Mouse (Mus musculus): ENCODE data around the gene Lrrc40. TPM values are rescaled to one million over a fixed set of nuclear protein-coding genes. Genes with fewer than 3 reads are reported as not detected.

Lrrc40 gene
- polyA plus RNA-seq, 1 experiment from 2014 or later, result 21.5 TPM

DNA sequence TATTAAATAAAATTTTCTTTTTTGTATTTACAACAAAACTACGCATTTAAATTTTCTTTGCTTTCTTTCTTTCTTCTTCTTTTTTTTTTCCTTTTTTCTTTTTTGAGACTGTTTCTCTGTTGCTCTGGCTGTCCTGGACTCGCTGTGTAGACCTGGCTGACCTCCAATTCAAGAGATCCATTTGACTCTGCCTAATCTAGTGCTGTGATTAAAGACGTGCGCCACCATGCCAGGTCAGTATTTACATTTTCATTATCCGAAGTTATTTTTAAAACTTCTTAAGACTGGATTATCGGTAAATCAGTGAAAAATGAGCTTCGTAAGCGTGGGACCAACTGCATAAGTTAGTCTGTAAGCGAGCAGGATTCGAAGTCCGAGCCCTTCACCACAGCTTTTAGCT is 596 bp upstream of the Lrrc40 start:
- peaks cover 18% of the 10 kb centered on the region for H3K4me1 ChIP-seq (ENCODE audit: control insufficient read depth, low read depth, low read length)
- WGBS (ENCODE audit: insufficient replicate concordance), result under 1% methylated on average over 11 of the region's 11 CpGs
- peak overlapping the region; percentile 86 for H3K9ac ChIP-seq (ENCODE audit: low read depth, low read length)
- no peaks in the 10 kb centered on the region; the same call in 1 of the 2 replicates for H3K36me3 ChIP-seq (ENCODE audit: control insufficient read depth, insufficient read depth)
- no peak for ATAC-seq (ENCODE audit: low read depth)
- peak overlapping the region; percentile 89 for H3K4me2 ChIP-seq (ENCODE audit: low read depth, low read length)
- peak overlapping the region; percentile 92 for H3K27ac ChIP-seq (ENCODE audit: low read length)
- H3K27me3 ChIP-seq (ENCODE audit: control insufficient read depth, insufficient read depth, low read depth, low read length), result no peaks in the 10 kb centered on the region
- H3K9me3 ChIP-seq (replicated peaks; ENCODE audit: control insufficient read depth, low read length), result no peaks in the 10 kb centered on the region
- peak overlapping the region; percentile 83 for H3K4me3 ChIP-seq (ENCODE audit: low read depth, low read length)

DNA sequence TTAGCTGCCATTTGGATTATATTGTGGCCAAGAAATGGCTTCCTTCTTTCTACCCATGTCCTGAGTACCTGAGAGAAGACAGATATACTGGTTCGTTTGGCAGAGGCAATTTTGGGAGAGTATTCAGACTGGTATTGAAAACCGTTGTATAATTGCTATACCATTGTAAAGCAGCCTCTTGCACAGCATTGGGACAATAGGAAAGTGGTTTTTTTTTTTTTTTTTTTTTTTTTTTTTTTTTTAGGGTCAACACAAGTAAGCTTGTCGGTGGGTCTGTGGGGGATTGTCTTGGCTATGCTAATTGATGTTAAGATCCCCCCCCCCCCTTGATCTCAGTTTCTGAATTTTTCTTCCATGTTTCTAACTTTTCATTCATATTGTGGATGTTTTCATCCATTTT is 1.6 kb downstream of the Lrrc40 start:
- 76% methylated on average over 3 of the region's 3 CpGs for WGBS (ENCODE audit: insufficient replicate concordance)
- no peak overlapping the region for H3K4me2 ChIP-seq (ENCODE audit: low read depth, low read length)

DNA sequence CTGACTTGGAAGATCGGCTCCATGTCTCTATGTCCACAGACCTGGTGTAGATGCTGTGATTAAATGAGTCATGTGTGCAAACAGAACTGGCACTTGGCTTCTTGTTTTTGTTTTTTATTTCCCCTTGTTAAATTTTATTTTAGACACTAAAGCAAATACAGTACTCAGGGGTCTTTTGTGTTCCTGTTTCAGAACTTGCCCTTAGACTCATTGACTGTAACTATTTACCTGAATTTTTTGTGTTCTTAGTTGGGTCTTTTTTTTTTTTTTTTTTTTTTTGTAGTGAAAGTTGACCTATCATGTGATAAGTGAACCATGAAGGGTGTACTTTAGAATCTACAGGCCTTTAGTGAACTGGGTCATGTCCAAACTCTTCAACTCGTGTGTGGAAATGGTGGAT is 4.3 kb downstream of the Lrrc40 start:
- H3K36me3 ChIP-seq (ENCODE audit: control insufficient read depth, insufficient read depth), result no peaks in the 10 kb centered on the region
- no peak overlapping the region for H3K4me3 ChIP-seq (ENCODE audit: low read depth, low read length)
- no peak overlapping the region for H3K4me2 ChIP-seq (ENCODE audit: low read depth, low read length)
- H3K27ac ChIP-seq (ENCODE audit: low read length), result no peak overlapping the region
- ATAC-seq (ENCODE audit: low read depth), result no peak
- H3K9ac ChIP-seq (ENCODE audit: low read depth, low read length), result no peak overlapping the region
- 67% methylated on average over 2 of the region's 2 CpGs for WGBS (ENCODE audit: insufficient replicate concordance)
- H3K4me1 ChIP-seq (ENCODE audit: control insufficient read depth, low read depth, low read length), result peaks cover 3% of the 10 kb centered on the region
- no peaks in the 10 kb centered on the region for H3K27me3 ChIP-seq (ENCODE audit: control insufficient read depth, insufficient read depth, low read depth, low read length)
- H3K9me3 ChIP-seq (replicated peaks; ENCODE audit: control insufficient read depth, low read length), result no peaks in the 10 kb centered on the region

More for the DNA sequence above, 1.6 kb downstream of the Lrrc40 start:
- H3K36me3 ChIP-seq (ENCODE audit: control insufficient read depth, insufficient read depth), result no peaks in the 10 kb centered on the region; the same call in 1 of the 2 replicates
- H3K4me3 ChIP-seq (ENCODE audit: low read depth, low read length), result no peak overlapping the region
- H3K27ac ChIP-seq (ENCODE audit: low read length), result no peak overlapping the region
- no peaks in the 10 kb centered on the region for H3K9me3 ChIP-seq (replicated peaks; ENCODE audit: control insufficient read depth, low read length)
- H3K27me3 ChIP-seq (ENCODE audit: control insufficient read depth, insufficient read depth, low read depth, low read length), result no peaks in the 10 kb centered on the region
- no peak overlapping the region for H3K9ac ChIP-seq (ENCODE audit: low read depth, low read length)
- ATAC-seq (ENCODE audit: low read depth), result no peak
- H3K4me1 ChIP-seq (ENCODE audit: control insufficient read depth, low read depth, low read length), result peaks cover 11% of the 10 kb centered on the region

DNA sequence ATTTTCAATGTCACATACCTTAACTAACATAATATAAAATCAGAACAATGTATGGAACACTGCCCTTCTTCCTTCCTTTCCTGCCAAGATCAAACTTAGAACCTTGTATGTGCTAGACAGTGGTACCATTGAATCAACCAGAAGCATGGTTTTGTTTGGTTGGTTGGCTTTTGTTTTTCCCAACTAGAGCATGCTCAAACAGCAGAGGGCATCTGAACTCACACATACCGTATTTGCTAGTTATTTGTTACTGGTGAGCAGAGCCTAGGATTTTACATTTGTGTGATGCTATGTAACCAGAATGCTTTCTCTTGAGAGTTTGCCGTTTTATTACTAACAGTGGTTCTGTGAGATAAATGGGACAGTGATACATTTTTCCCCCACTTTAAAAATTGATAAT is 13.0 kb downstream of the Lrrc40 start:
- no peaks in the 10 kb centered on the region for H3K36me3 ChIP-seq (ENCODE audit: control insufficient read depth, insufficient read depth)

DNA sequence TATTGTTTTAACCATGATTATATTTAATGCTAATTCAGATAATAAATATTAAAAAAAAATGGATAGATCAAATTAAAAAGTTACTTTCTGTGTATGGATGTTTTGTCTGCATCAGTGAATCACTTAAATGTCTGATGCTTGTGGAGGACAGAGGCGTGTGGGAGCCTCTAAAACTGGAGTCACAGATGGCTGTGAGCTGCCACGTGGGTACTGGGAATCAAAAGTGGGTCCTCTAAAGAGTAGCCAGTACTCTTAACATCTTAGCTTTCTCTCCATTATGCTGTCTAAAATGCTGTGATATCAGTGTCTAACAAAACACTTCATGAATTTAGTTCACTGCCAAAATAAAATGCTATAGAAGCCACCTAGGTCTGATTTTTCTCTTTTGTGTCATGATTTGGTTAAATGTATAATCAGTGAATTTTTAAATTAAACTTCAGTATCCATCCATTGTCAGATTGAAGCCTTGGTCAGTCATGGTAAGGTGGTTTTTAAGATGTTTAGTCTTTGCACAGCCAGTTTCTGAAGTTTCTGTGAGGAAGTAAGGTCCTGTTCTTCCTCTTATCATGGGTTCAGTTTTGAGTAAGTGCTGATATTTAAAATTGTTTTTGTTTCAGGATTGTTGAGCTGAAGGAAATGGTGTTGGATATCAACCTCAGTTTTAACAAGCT is 24.3 kb downstream of the Lrrc40 start:
- Histone ChIP-seq H3K36me3 (ENCODE audit: control insufficient read depth, insufficient read depth) (peaks cover 20% of the 10 kb centered on the region), H3K9ac (ENCODE audit: low read depth, low read length) (no peak overlapping the region), H3K27me3 (ENCODE audit: control insufficient read depth, insufficient read depth, low read depth, low read length) (no peaks in the 10 kb centered on the region), H3K4me3 (ENCODE audit: low read depth, low read length) (no peak overlapping the region), H3K4me1 (ENCODE audit: control insufficient read depth, low read depth, low read length) (no peaks in the 10 kb centered on the region), H3K4me2 (ENCODE audit: low read depth, low read length) (no peak overlapping the region), H3K9me3 (replicated peaks; ENCODE audit: control insufficient read depth, low read length) (no peaks in the 10 kb centered on the region), H3K27ac (ENCODE audit: low read length) (no peak overlapping the region)
- 64% methylated on average over 2 of the region's 2 CpGs for WGBS (ENCODE audit: insufficient replicate concordance)
- no peak for ATAC-seq (ENCODE audit: low read depth)

More for the DNA sequence above, 13.0 kb downstream of the Lrrc40 start:
- WGBS (ENCODE audit: insufficient replicate concordance), result 65% methylated on average over 2 of the region's 2 CpGs
- H3K9me3 ChIP-seq (replicated peaks; ENCODE audit: control insufficient read depth, low read length), result no peaks in the 10 kb centered on the region
- no peak overlapping the region for H3K4me3 ChIP-seq (ENCODE audit: low read depth, low read length)
- H3K4me2 ChIP-seq (ENCODE audit: low read depth, low read length), result no peak overlapping the region
- H3K27me3 ChIP-seq (ENCODE audit: control insufficient read depth, insufficient read depth, low read depth, low read length), result no peaks in the 10 kb centered on the region
- no peak overlapping the region for H3K27ac ChIP-seq (ENCODE audit: low read length)
- ATAC-seq (ENCODE audit: low read depth), result no peak
- H3K9ac ChIP-seq (ENCODE audit: low read depth, low read length), result no peak overlapping the region
- H3K4me1 ChIP-seq (ENCODE audit: control insufficient read depth, low read depth, low read length), result no peaks in the 10 kb centered on the region

DNA sequence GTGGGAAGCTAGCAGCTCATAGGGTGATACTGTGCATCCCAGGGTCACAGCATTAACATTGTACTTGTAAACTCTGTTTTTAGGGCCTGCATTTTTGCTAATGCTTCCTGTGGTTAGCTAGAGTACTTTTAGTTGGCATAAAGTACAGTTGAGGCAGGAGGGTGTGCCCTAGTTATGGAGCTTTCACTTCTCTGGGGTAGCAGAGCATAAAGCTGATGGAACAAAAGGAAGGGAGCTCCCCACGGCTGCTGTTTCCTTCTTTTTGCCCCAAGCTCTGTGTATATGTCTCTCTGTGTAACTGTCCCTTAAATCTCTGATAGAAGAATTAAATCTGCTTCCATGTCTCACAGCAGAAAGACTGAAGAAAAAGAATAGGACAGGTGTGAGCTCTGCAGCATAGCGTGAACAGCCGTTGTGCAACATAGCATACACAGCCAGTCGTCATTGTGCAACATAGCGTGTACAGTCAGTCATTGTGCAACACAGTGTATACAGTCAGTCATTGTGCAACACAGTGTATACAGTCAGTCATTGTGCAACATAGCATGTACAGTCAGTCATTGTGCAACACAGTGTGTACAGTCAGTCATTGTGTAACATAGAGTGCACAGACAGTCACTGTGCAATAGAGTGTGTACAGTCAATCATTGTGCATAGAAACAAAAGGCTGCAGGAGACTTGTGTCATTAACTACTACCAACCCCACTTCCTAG is 25.5 kb downstream of the Lrrc40 start:
- peak overlapping the region; percentile 8 for H3K27ac ChIP-seq (ENCODE audit: low read length)

DNA sequence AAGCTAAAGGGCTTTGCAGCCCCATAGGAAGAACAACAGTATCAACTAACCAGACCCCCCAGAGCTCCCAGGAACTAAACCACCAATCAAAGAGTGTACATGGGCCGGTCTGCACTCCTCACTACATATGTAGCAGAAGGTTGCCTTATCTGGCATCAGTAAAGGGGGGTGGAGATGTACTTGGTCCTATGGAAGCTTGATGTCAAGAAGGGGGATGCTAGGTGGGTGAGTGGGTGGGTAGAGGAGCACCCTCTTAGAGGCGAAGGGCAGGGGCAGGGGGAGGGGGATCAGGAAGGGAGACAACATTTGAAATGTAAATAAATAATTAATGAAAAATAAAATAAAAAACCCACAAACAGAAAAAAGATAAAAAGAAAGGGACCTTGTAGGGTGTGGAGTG is 28.8 kb downstream of the Lrrc40 start:
- H3K36me3 ChIP-seq (ENCODE audit: control insufficient read depth, insufficient read depth), result no peaks in the 10 kb centered on the region; the same call in 1 of the 2 replicates
- no peaks in the 10 kb centered on the region for H3K27me3 ChIP-seq (ENCODE audit: control insufficient read depth, insufficient read depth, low read depth, low read length)
- no peaks in the 10 kb centered on the region for H3K9me3 ChIP-seq (replicated peaks; ENCODE audit: control insufficient read depth, low read length)
- ATAC-seq (ENCODE audit: low read depth), result no peak
- 85% methylated on average over 2 of the region's 2 CpGs for WGBS (ENCODE audit: insufficient replicate concordance)
- no peak overlapping the region for H3K4me3 ChIP-seq (ENCODE audit: low read depth, low read length)
- H3K27ac ChIP-seq (ENCODE audit: low read length), result no peak overlapping the region
- H3K4me1 ChIP-seq (ENCODE audit: control insufficient read depth, low read depth, low read length), result no peaks in the 10 kb centered on the region
- no peak overlapping the region for H3K4me2 ChIP-seq (ENCODE audit: low read depth, low read length)
- H3K9ac ChIP-seq (ENCODE audit: low read depth, low read length), result no peak overlapping the region

More for the DNA sequence above, 25.5 kb downstream of the Lrrc40 start:
- Histone ChIP-seq H3K27me3 (ENCODE audit: control insufficient read depth, insufficient read depth, low read depth, low read length) (no peaks in the 10 kb centered on the region), H3K9me3 (replicated peaks; ENCODE audit: control insufficient read depth, low read length) (no peaks in the 10 kb centered on the region), H3K4me2 (ENCODE audit: low read depth, low read length) (no peak overlapping the region), H3K9ac (ENCODE audit: low read depth, low read length) (no peak overlapping the region), H3K4me3 (ENCODE audit: low read depth, low read length) (no peak overlapping the region), H3K36me3 (ENCODE audit: control insufficient read depth, insufficient read depth) (peaks cover 13% of the 10 kb centered on the region), H3K4me1 (ENCODE audit: control insufficient read depth, low read depth, low read length) (no peaks in the 10 kb centered on the region)
- peak; percentile 84 for ATAC-seq (ENCODE audit: low read depth)
- WGBS (ENCODE audit: insufficient replicate concordance), result 72% methylated on average over 5 of the region's 5 CpGs

DNA sequence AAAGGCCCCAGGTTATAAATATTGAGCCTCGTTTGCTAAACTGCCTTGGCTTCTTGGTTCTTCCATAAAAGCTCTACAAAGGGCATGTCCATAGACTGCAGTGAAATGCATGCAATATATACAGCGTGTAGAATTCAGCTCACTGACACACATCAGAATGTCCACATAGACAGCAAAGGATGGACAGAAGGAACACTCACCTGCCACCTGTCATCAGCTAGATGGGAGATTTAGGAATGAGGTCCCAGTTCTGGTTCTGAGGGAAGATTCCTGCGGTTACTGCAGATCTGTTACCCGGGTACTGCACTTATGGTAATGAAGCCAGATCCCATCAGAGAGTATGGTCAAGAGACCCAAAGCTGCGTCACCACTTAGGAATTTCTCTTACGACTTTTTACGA is 31.5 kb downstream of the Lrrc40 start:
- Histone ChIP-seq H3K27me3 (ENCODE audit: control insufficient read depth, insufficient read depth, low read depth, low read length) (no peaks in the 10 kb centered on the region), H3K27ac (ENCODE audit: low read length) (no peak overlapping the region), H3K36me3 (ENCODE audit: control insufficient read depth, insufficient read depth) (no peaks in the 10 kb centered on the region; the same call in 1 of the 2 replicates), H3K9ac (ENCODE audit: low read depth, low read length) (no peak overlapping the region), H3K9me3 (replicated peaks; ENCODE audit: control insufficient read depth, low read length) (no peaks in the 10 kb centered on the region), H3K4me2 (ENCODE audit: low read depth, low read length) (no peak overlapping the region), H3K4me1 (ENCODE audit: control insufficient read depth, low read depth, low read length) (no peaks in the 10 kb centered on the region), H3K4me3 (ENCODE audit: low read depth, low read length) (no peak overlapping the region)
- no peak for ATAC-seq (ENCODE audit: low read depth)
- 76% methylated on average over 7 of the region's 7 CpGs for WGBS (ENCODE audit: insufficient replicate concordance)

DNA sequence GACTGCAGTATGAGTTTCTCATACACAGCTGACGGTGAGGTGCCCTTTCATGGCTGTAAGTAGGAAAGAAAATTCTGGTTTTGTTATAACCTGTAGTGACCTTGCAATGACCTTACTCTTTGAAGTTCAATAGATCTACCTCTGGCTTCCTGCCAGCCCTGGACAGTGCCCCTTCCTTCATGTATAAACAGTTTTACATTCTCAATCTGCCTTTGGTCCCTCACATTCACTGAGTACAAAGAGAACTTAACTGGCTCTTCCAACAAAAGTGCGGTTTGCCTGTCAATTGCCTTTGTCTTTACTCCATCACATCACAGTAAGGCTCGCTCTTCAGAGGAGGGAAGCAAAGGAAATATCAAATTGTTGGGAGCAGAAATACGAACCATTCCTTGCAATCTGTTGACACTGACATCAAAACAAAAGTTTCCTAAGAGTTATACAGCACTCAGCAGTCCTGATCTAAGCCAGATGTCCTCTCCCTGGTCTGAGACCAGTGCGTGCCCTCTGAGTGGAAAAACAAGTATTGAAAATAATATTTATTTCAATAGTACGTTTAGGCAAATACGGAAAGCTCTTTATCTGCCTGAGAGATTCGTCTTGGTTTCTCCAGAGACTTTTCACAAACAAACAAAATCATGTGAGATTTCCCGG is 32.3 kb downstream of the Lrrc40 start:
- H3K27ac ChIP-seq (ENCODE audit: low read length), result no peak overlapping the region
- no peaks in the 10 kb centered on the region; the same call in 1 of the 2 replicates for H3K36me3 ChIP-seq (ENCODE audit: control insufficient read depth, insufficient read depth)
- H3K9me3 ChIP-seq (replicated peaks; ENCODE audit: control insufficient read depth, low read length), result no peaks in the 10 kb centered on the region
- H3K4me1 ChIP-seq (ENCODE audit: control insufficient read depth, low read depth, low read length), result no peaks in the 10 kb centered on the region
- peak; percentile 41; the same call in 1 of the 2 replicates for ATAC-seq (ENCODE audit: low read depth)
- no peak overlapping the region for H3K4me3 ChIP-seq (ENCODE audit: low read depth, low read length)
- H3K4me2 ChIP-seq (ENCODE audit: low read depth, low read length), result no peak overlapping the region
- 66% methylated on average over 9 of the region's 9 CpGs for WGBS (ENCODE audit: insufficient replicate concordance)
- no peak overlapping the region for H3K9ac ChIP-seq (ENCODE audit: low read depth, low read length)
- no peaks in the 10 kb centered on the region for H3K27me3 ChIP-seq (ENCODE audit: control insufficient read depth, insufficient read depth, low read depth, low read length)

Measured in liver, embryonic 16.5 days (tissue).